Mouse (Mus musculus) midbrain, embryonic 10.5 days (tissue): Measurements from ENCODE around the gene Fam217b. TPM values are rescaled to one million over a fixed set of nuclear protein-coding genes. Genes with fewer than 3 reads are reported as not detected.
A peak's percentile ranks its signal among the peaks of the same experiment; 100 is the strongest.

Source experiments
- DNase-seq: peaks from one replicate; pipeline ENCODE4 v3.0.0-alpha.2; 2017; ENCODE audit warnings: low spot score
- H3K27ac ChIP-seq: fragments of 300-500 bp; sonication (generic); replicated peaks from 2 replicates; pipeline ENCODE4 v1.5.1; 2016; ENCODE audit warnings: mild to moderate bottlenecking
- H3K27me3 ChIP-seq: fragments of 300-500 bp; sonication (generic); 2 replicates; pipeline ENCODE4 v1.6.1; 2016; ENCODE audit warnings: low read depth, mild to moderate bottlenecking; ENCODE audit not compliant: poor library complexity, severe bottlenecking
- H3K36me3 ChIP-seq: fragments of 300-500 bp; sonication (generic); 2 replicates; pipeline ENCODE4 v1.6.1; 2016; ENCODE audit warnings: mild to moderate bottlenecking, moderate library complexity
- H3K4me1 ChIP-seq: fragments of 300-500 bp; sonication (generic); 2 replicates; pipeline ENCODE4 v1.6.1; 2016
- H3K4me3 ChIP-seq: fragments of 300-500 bp; sonication (generic); 2 replicates; pipeline ENCODE4 v1.5.1; 2016; ENCODE audit warnings: mild to moderate bottlenecking, moderate library complexity
- H3K9me3 ChIP-seq: fragments of 300-500 bp; sonication (generic); replicated peaks from 2 replicates; pipeline ENCODE4 v1.6.1; 2016; ENCODE audit warnings: mild to moderate bottlenecking
- WGBS: fragments of 180-500 bp; shearing (Covaris S2); methylation state at CpG from one replicate; pipeline ENCODE4 v1.1.7; 2016; 5-methylcytosine and 5-hydroxymethylcytosine counted together
- polyA plus RNA-seq: library from polyadenylated mRNA; unstranded; fragments of >200 nt; fragmentation: Nextera tagmentation; extraction: Ambion mirVana; gene quantifications from 2 replicates; pipeline ENCODE4 v1.2.1, GENCODE M21; 2016

Fam217b gene
- polyA plus RNA-seq, 1 experiment from 2014 or later, result 1.6 TPM

- H3K27me3 ChIP-seq, result no peaks in the 10 kb centered on the region
- peak; percentile 10 for DNase-seq
- no peaks in the 10 kb centered on the region for H3K36me3 ChIP-seq
- 0 out of 2 replicates have a peak, but pooled peaks cover 4% of the 10 kb centered on the region for H3K4me1 ChIP-seq
- H3K27ac ChIP-seq, result no peak overlapping the region
- H3K4me3 ChIP-seq, result no peak overlapping the region
- H3K9me3 ChIP-seq, result no peaks in the 10 kb centered on the region
- WGBS, result 60% methylated on average over 2 of the region's 3 CpGs
Measured at GRCm38 (mm10) chr2:178422186-178422585, 7.9 kb downstream of the Fam217b start.

GRCm38 (mm10) chr2:178423223-178423622 is 8.9 kb downstream of the Fam217b start:
- peak; percentile 7 for DNase-seq
- no peak overlapping the region for H3K4me3 ChIP-seq
- H3K4me1 ChIP-seq, result 0 out of 2 replicates have a peak, but pooled peaks cover 4% of the 10 kb centered on the region
- no peak overlapping the region for H3K27ac ChIP-seq
- H3K9me3 ChIP-seq, result no peaks in the 10 kb centered on the region
- H3K36me3 ChIP-seq, result no peaks in the 10 kb centered on the region
- H3K27me3 ChIP-seq, result no peaks in the 10 kb centered on the region
- 82% methylated on average over 5 of the region's 5 CpGs for WGBS

- Histone ChIP-seq H3K27ac (no peak overlapping the region), H3K9me3 (no peaks in the 10 kb centered on the region), H3K4me3 (no peak overlapping the region), H3K36me3 (no peaks in the 10 kb centered on the region), H3K4me1 (0 out of 2 replicates have a peak, but pooled peaks cover 4% of the 10 kb centered on the region), H3K27me3 (no peaks in the 10 kb centered on the region)
- 59% methylated on average over 4 of the region's 4 CpGs for WGBS
- DNase-seq, result no peak
Measured at GRCm38 (mm10) chr2:178426229-178426628, 11.9 kb downstream of the Fam217b start.

- H3K4me3 ChIP-seq, result no peak overlapping the region
- no peak overlapping the region for H3K27ac ChIP-seq
- H3K4me1 ChIP-seq, result 0 out of 2 replicates have a peak, but pooled peaks cover 6% of the 10 kb centered on the region
- DNase-seq, result no peak
- no peaks in the 10 kb centered on the region for H3K36me3 ChIP-seq
- no peaks in the 10 kb centered on the region for H3K9me3 ChIP-seq
- H3K27me3 ChIP-seq, result no peaks in the 10 kb centered on the region
- WGBS, result 84% methylated on average over 5 of the region's 5 CpGs
Measured at GRCm38 (mm10) chr2:178427181-178427580, 12.9 kb downstream of the Fam217b start.

GRCm38 (mm10) chr2:178428183-178428582 is 13.9 kb downstream of the Fam217b start:
- no peak for DNase-seq
- Histone ChIP-seq H3K27ac (no peak overlapping the region), H3K36me3 (no peaks in the 10 kb centered on the region), H3K9me3 (no peaks in the 10 kb centered on the region), H3K27me3 (no peaks in the 10 kb centered on the region), H3K4me1 (0 out of 2 replicates have a peak, but pooled peaks cover 3% of the 10 kb centered on the region), H3K4me3 (no peak overlapping the region)
- WGBS, result 78% methylated on average over 9 of the region's 9 CpGs

- Histone ChIP-seq H3K4me3 (no peak overlapping the region), H3K27ac (no peak overlapping the region), H3K9me3 (no peaks in the 10 kb centered on the region), H3K4me1 (0 out of 2 replicates have a peak, but pooled peaks cover 3% of the 10 kb centered on the region), H3K36me3 (no peaks in the 10 kb centered on the region), H3K27me3 (no peaks in the 10 kb centered on the region)
- no peak for DNase-seq
- 90% methylated on average over 4 of the region's 4 CpGs for WGBS
Measured at GRCm38 (mm10) chr2:178428676-178429075, 14.4 kb downstream of the Fam217b start.

- H3K27me3 ChIP-seq, result no peaks in the 10 kb centered on the region
- no peak for DNase-seq
- no peaks in the 10 kb centered on the region for H3K36me3 ChIP-seq
- H3K9me3 ChIP-seq, result no peaks in the 10 kb centered on the region
- H3K4me1 ChIP-seq, result 0 out of 2 replicates have a peak, but pooled peaks cover 3% of the 10 kb centered on the region
- 89% methylated on average over 6 of the region's 6 CpGs for WGBS
- H3K27ac ChIP-seq, result no peak overlapping the region
- H3K4me3 ChIP-seq, result no peak overlapping the region
Measured at GRCm38 (mm10) chr2:178429426-178429825, 15.1 kb downstream of the Fam217b start.

- 93% methylated on average over 4 of the region's 4 CpGs for WGBS
- Histone ChIP-seq H3K4me1 (0 out of 2 replicates have a peak, but pooled peaks cover 3% of the 10 kb centered on the region), H3K4me3 (no peak within 1 kb of the TSS)
Measured at GRCm38 (mm10) chr2:178430231-178430630, 15.9 kb downstream of the Fam217b start, which contains the start of gene Cdh26. Gene Cdh26, plus strand, starts transcription at chr2:178430531.

GRCm38 (mm10) chr2:178433495-178433894 is 19.2 kb downstream of the Fam217b start:
- H3K9me3 ChIP-seq, result no peaks in the 10 kb centered on the region
- 0 out of 2 replicates have a peak, but pooled peaks cover 3% of the 10 kb centered on the region for H3K4me1 ChIP-seq
- DNase-seq, result no peak
- 73% methylated on average over 2 of the region's 2 CpGs for WGBS
- H3K27ac ChIP-seq, result no peak overlapping the region
- H3K4me3 ChIP-seq, result no peak overlapping the region
- no peaks in the 10 kb centered on the region for H3K36me3 ChIP-seq
- no peaks in the 10 kb centered on the region for H3K27me3 ChIP-seq

More at GRCm38 (mm10) chr2:178430231-178430630, 15.9 kb downstream of the Fam217b start, which contains the start of gene Cdh26:
- no peaks in the 10 kb centered on the region for H3K27me3 ChIP-seq
- no peaks in the 10 kb centered on the region for H3K36me3 ChIP-seq
- DNase-seq, result no peak
- no peaks in the 10 kb centered on the region for H3K9me3 ChIP-seq
- no peak within 1 kb of the TSS for H3K27ac ChIP-seq

- Histone ChIP-seq H3K9me3 (no peaks in the 10 kb centered on the region), H3K36me3 (no peaks in the 10 kb centered on the region), H3K27ac (no peak overlapping the region), H3K4me1 (0 out of 2 replicates have a peak, but pooled peaks cover 3% of the 10 kb centered on the region), H3K4me3 (no peak overlapping the region), H3K27me3 (no peaks in the 10 kb centered on the region)
- DNase-seq, result no peak
- WGBS, result 82% methylated on average over 2 of the region's 2 CpGs
Measured at GRCm38 (mm10) chr2:178433903-178434302, 19.6 kb downstream of the Fam217b start.

- H3K9me3 ChIP-seq, result no peaks in the 10 kb centered on the region
Measured at GRCm38 (mm10) chr2:178437311-178437710, 23.0 kb downstream of the Fam217b start.

GRCm38 (mm10) chr2:178449386-178449785 is 35.1 kb downstream of the Fam217b start:
- Histone ChIP-seq H3K27ac (no peak overlapping the region), H3K36me3 (no peaks in the 10 kb centered on the region), H3K4me1 (no peaks in the 10 kb centered on the region), H3K4me3 (no peak overlapping the region), H3K27me3 (no peaks in the 10 kb centered on the region), H3K9me3 (no peaks in the 10 kb centered on the region)
- WGBS, result 80% methylated on average over 4 of the region's 4 CpGs
- no peak for DNase-seq

More at GRCm38 (mm10) chr2:178437311-178437710, 23.0 kb downstream of the Fam217b start:
- H3K4me1 ChIP-seq, result no peaks in the 10 kb centered on the region
- no peak for DNase-seq
- 78% methylated on average over 9 of the region's 9 CpGs for WGBS
- no peak overlapping the region for H3K27ac ChIP-seq
- no peaks in the 10 kb centered on the region for H3K36me3 ChIP-seq
- no peaks in the 10 kb centered on the region for H3K27me3 ChIP-seq
- no peak overlapping the region for H3K4me3 ChIP-seq

- 30% methylated on average over 2 of the region's 2 CpGs for WGBS
- Histone ChIP-seq H3K9me3 (no peaks in the 10 kb centered on the region), H3K27ac (no peak overlapping the region), H3K4me1 (0 out of 2 replicates have a peak, but pooled peaks cover 2% of the 10 kb centered on the region), H3K27me3 (no peaks in the 10 kb centered on the region), H3K4me3 (no peak overlapping the region), H3K36me3 (no peaks in the 10 kb centered on the region)
- no peak for DNase-seq
Measured at GRCm38 (mm10) chr2:178450236-178450635, 35.9 kb downstream of the Fam217b start.
